Mouse (Mus musculus): ENCODE data around the gene Sptbn1.
"Not testable (repeated sequence)": the region's sequence is repeated elsewhere in the genome, so short reads cannot be mapped to it uniquely, and the experiment has no call there.

Sptbn1 gene

GRCm38 (mm10) chr11:30255211-30255610 lies 12.8 kb downstream of the Sptbn1 start:
- not testable (repeated sequence) for DNase-seq (ENCODE audit: low spot score)

GRCm38 (mm10) chr11:30251294-30251904 lies 16.6 kb downstream of the Sptbn1 start:
- DNase-seq (ENCODE audit: low spot score), result no peak

GRCm38 (mm10) chr11:30249452-30250016 lies 18.4 kb downstream of the Sptbn1 start:
- no peak for DNase-seq (ENCODE audit: low spot score)

GRCm38 (mm10) chr11:30247106-30247505 lies 20.9 kb downstream of the Sptbn1 start:
- DNase-seq (ENCODE audit: low spot score), result no peak

- no peak for DNase-seq (ENCODE audit: low spot score)
These were observed 21.8 kb downstream of the Sptbn1 start for GRCm38 (mm10) chr11:30246161-30246560.

GRCm38 (mm10) chr11:30244172-30244571 lies 23.8 kb downstream of the Sptbn1 start:
- no peak for DNase-seq (ENCODE audit: low spot score)

GRCm38 (mm10) chr11:30243591-30243990 lies 24.4 kb downstream of the Sptbn1 start:
- DNase-seq (ENCODE audit: low spot score), result no peak

- DNase-seq (ENCODE audit: low spot score), result no peak
These were observed 27.1 kb downstream of the Sptbn1 start for GRCm38 (mm10) chr11:30240861-30241260.

GRCm38 (mm10) chr11:30237960-30238359 lies 30.0 kb downstream of the Sptbn1 start:
- DNase-seq (ENCODE audit: low spot score), result peak; percentile 33

- DNase-seq (ENCODE audit: low spot score), result no peak
These were observed 31.2 kb downstream of the Sptbn1 start for GRCm38 (mm10) chr11:30236681-30237242.

GRCm38 (mm10) chr11:30235666-30236065 lies 32.3 kb downstream of the Sptbn1 start:
- no peak for DNase-seq (ENCODE audit: low spot score)

- no peak for DNase-seq (ENCODE audit: low spot score)
These were observed 32.8 kb downstream of the Sptbn1 start for GRCm38 (mm10) chr11:30235218-30235617.

GRCm38 (mm10) chr11:30233946-30234345 lies 34.0 kb downstream of the Sptbn1 start:
- no peak for DNase-seq (ENCODE audit: low spot score)

GRCm38 (mm10) chr11:30232082-30232481 lies 35.9 kb downstream of the Sptbn1 start:
- DNase-seq (ENCODE audit: low spot score), result no peak

GRCm38 (mm10) chr11:30231336-30231735 lies 36.6 kb downstream of the Sptbn1 start:
- no peak for DNase-seq (ENCODE audit: low spot score)

GRCm38 (mm10) chr11:30230330-30230771 lies 37.6 kb downstream of the Sptbn1 start:
- DNase-seq (ENCODE audit: low spot score), result no peak

- DNase-seq (ENCODE audit: low spot score), result no peak
These were observed 41.2 kb downstream of the Sptbn1 start for GRCm38 (mm10) chr11:30226756-30227155.

GRCm38 (mm10) chr11:30224599-30224998 lies 43.4 kb downstream of the Sptbn1 start:
- no peak for DNase-seq (ENCODE audit: low spot score)

GRCm38 (mm10) chr11:30222636-30223035 lies 45.3 kb downstream of the Sptbn1 start:
- DNase-seq (ENCODE audit: low spot score), result peak; percentile 40

- no peak for DNase-seq (ENCODE audit: low spot score)
These were observed 46.9 kb downstream of the Sptbn1 start for GRCm38 (mm10) chr11:30221043-30221442.

- DNase-seq (ENCODE audit: low spot score), result no peak
These were observed 49.6 kb downstream of the Sptbn1 start for GRCm38 (mm10) chr11:30218386-30218785.

- DNase-seq (ENCODE audit: low spot score), result no peak
These were observed 50.5 kb downstream of the Sptbn1 start for GRCm38 (mm10) chr11:30217496-30217895.

- DNase-seq (ENCODE audit: low spot score), result no peak
These were observed 56.1 kb downstream of the Sptbn1 start for GRCm38 (mm10) chr11:30211663-30212416.

Data from MN1 (cell line).